Mouse (Mus musculus) forebrain, embryonic 14.5 days (tissue): ENCODE measurements around the gene Abcd1. TPM values are rescaled to one million over a fixed set of nuclear protein-coding genes. Genes with fewer than 3 reads are reported as not detected.

Source experiments
- ATAC-seq: fragments of 200-750 bp; cut with Nextera tagmentation; 2 replicates; pipeline ENCODE4 v1.8.0; 2017; ENCODE audit warnings: mild to moderate bottlenecking, moderate library complexity
- DNase-seq: peaks from one replicate; pipeline ENCODE4 v3.0.0-alpha.2; 2015; ENCODE audit warnings: low spot score
- H3K27ac ChIP-seq: fragments of 300-500 bp; sonication (generic); 2 replicates; pipeline ENCODE4 v1.5.1; 2014; ENCODE audit warnings: low read depth, mild to moderate bottlenecking, control low read depth, low read length, moderate library complexity
- H3K27me3 ChIP-seq: fragments of 300-500 bp; sonication (generic); replicated peaks from 2 replicates; pipeline ENCODE4 v1.6.1; 2014; ENCODE audit warnings: low read length, control low read depth, mixed read lengths; ENCODE audit not compliant: control insufficient read depth, insufficient read depth
- H3K36me3 ChIP-seq: fragments of 300-500 bp; sonication (generic); 2 replicates; pipeline ENCODE4 v1.6.1; 2014; ENCODE audit warnings: low read length, control low read depth; ENCODE audit not compliant: control insufficient read depth, insufficient read depth
- H3K4me1 ChIP-seq: fragments of 300-500 bp; sonication (generic); 2 replicates; pipeline ENCODE4 v1.6.1; 2014; ENCODE audit warnings: antibody characterized with exemption, low read length, control low read depth; ENCODE audit not compliant: control insufficient read depth, insufficient read depth
- H3K4me2 ChIP-seq: fragments of 300-500 bp; sonication (generic); 2 replicates; pipeline ENCODE4 v1.6.1; 2014; ENCODE audit warnings: mild to moderate bottlenecking, control low read depth, low read length
- H3K4me3 ChIP-seq: fragments of 300-500 bp; sonication (generic); 2 replicates; pipeline ENCODE4 v1.5.1; 2014; ENCODE audit warnings: low read depth, low read length, control low read depth
- H3K9ac ChIP-seq: fragments of 300-500 bp; sonication (generic); 2 replicates; pipeline ENCODE4 v1.6.1; 2014; ENCODE audit warnings: mild to moderate bottlenecking, low read length, control low read depth, moderate library complexity
- H3K9me3 ChIP-seq: fragments of 300-500 bp; sonication (generic); replicated peaks from 2 replicates; pipeline ENCODE4 v1.6.1; 2016; ENCODE audit warnings: low read length, control low read depth, mixed read lengths; ENCODE audit not compliant: control insufficient read depth
- WGBS: fragments of 180-500 bp; shearing (Covaris S2); extraction: QIAGEN DNeasy Blood & Tissue Kit; methylation state at CpG from one replicate; pipeline ENCODE4 v1.1.7; 2014; 5-methylcytosine and 5-hydroxymethylcytosine counted together
- polyA plus RNA-seq: library from polyadenylated mRNA; unstranded; fragments of >200 nt; fragmentation: Nextera tagmentation; extraction: Ambion mirVana; gene quantifications from 2 replicates; pipeline ENCODE4 v1.2.1, GENCODE M21; 2014

The Abcd1 gene
- polyA plus RNA-seq: 7.3 and 9.1 TPM in 2 replicates

DNA sequence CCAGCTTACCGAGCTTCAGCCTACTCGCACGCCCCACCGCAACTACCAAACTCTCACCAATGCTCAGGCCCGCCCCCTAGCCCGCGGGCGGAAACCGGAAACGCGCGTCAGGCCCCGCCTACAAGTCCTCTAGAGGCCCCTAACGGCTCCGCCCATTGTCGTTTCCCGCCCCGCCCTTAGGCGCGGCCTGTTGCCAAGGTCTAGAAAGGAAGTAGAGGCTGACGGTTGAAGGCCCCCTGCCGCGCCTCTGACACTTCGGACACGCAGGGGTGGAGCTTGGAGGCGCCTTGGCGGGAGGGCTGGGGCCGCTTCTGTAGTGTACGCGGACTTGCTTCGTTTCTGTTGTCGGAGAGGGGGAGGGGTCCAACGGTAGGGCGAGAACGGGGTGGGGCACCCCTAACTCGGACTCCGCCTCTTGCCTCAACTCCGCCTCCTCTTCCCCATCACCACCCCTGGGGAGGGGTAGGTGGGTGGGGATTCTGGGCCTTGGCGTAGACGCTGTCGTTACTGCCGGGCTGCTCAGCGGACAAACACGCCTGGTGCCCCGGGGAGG is at the start of gene Abcd1, which contains the start of gene Bcap31:
TSS of gene Abcd1 (plus strand) at position 489 of the 553 bp plus-strand sequence.
TSS of gene Bcap31 (minus strand) at position 67 of the 553 bp plus-strand sequence.
- ATAC-seq (peak; percentile 95), DNase-seq (peak; percentile 94)
- Histone ChIP-seq H3K4me3 (peak within 1 kb of the TSS; percentile 44), H3K36me3 (peaks cover 3% of the 10 kb centered on the region; the same call in 1 of the 2 replicates), H3K4me1 (peaks cover 10% of the 10 kb centered on the region; the same call in 1 of the 2 replicates), H3K9me3 (no peaks in the 10 kb centered on the region), H3K27ac (peak within 1 kb of the TSS; percentile 63; the same call in 1 of the 2 replicates), H3K9ac (peak within 1 kb of the TSS; percentile 60), H3K4me2 (peak within 1 kb of the TSS; percentile 64), H3K27me3 (no peaks in the 10 kb centered on the region)
- WGBS: 29% methylated on average over 42 of the region's 45 CpGs

GRCm38 (mm10) chrX:73672031-73672431 is 44.4 kb upstream of the Abcd1 start:
- Histone ChIP-seq H3K4me3 (no peak overlapping the region), H3K4me2 (no peak overlapping the region; the same call in 1 of the 2 replicates), H3K36me3 (no peaks in the 10 kb centered on the region), H3K27me3 (no peaks in the 10 kb centered on the region), H3K27ac (no peak overlapping the region), H3K9me3 (no peaks in the 10 kb centered on the region), H3K4me1 (peaks cover 8% of the 10 kb centered on the region; the same call in 1 of the 2 replicates), H3K9ac (no peak overlapping the region)
- ATAC-seq: peak; percentile 57; the same call in 1 of the 2 replicates
- WGBS: 52% methylated on average over 4 of the region's 4 CpGs
- peak; percentile 67 for DNase-seq

DNA sequence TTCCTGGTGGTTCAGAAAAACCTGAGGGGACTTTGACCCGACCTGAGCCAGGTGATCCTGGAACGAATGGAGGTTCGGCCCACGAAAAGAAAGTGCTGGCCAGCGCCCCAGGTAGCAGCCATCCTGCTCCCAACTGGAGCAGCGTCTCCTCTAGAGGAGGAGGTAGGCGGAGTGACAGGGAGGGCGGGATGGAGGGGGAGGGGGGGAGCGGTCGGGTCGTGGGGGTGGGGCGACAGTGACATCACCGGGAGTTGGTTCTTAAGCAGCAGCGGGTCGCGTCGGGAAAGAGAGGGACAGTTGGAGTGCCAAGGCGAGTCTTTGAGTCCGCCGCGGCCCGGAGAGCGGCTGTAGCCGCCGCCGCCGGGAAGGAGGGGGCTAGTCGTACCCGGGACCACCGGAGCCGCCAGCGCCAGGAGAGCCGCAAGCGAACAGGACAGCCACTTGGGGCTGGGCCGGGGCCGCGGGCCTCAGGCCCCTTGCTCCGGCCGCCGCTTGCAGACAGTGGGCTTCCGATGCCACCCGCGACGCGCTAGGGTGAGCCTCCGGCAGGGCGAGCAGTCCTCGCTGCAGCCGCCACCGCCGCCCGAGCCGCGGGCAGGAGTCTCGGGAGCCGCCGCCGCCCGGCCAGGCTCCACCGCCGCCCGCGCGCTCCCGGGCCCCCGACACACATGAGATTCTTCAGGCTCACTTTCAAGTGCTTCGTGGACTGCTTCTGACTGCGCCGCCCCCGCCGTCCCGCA is 43.3 kb upstream of the Abcd1 start, which contains the start of gene Slc6a8:
TSS of gene Slc6a8 (plus strand) at position 272 of the 740 bp plus-strand sequence.
- no peaks in the 10 kb centered on the region for H3K9me3 ChIP-seq
- H3K27ac ChIP-seq: peak within 1 kb of the TSS; percentile 66
- peak; percentile 83 for ATAC-seq
- WGBS: 20% methylated on average over 54 of the region's 72 CpGs
- H3K36me3 ChIP-seq: peaks cover 4% of the 10 kb centered on the region; the same call in 1 of the 2 replicates
- peaks cover 8% of the 10 kb centered on the region; the same call in 1 of the 2 replicates for H3K4me1 ChIP-seq
- peak within 1 kb of the TSS; percentile 53 for H3K4me3 ChIP-seq
- peak; percentile 78 for DNase-seq
- H3K9ac ChIP-seq: peak within 1 kb of the TSS; percentile 75
- H3K27me3 ChIP-seq: no peaks in the 10 kb centered on the region
- H3K4me2 ChIP-seq: peak within 1 kb of the TSS; percentile 60

DNA sequence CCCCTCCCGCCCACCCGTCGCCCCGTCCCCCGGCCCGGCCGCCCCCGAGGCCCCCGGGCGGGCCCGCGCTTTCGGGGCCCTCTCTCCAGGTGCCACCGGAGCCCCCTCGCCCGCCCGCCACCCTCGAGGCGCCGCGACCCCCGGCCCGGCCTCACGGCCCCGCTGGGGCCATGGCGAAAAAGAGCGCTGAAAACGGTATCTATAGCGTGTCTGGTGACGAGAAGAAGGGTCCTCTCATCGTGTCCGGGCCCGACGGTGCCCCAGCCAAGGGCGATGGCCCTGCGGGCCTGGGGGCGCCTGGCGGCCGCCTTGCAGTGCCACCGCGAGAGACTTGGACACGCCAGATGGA is 42.8 kb upstream of the Abcd1 start:
- H3K9ac ChIP-seq: peak overlapping the region; percentile 75
- H3K36me3 ChIP-seq: peaks cover 7% of the 10 kb centered on the region; the same call in 1 of the 2 replicates
- H3K9me3 ChIP-seq: no peaks in the 10 kb centered on the region
- H3K4me1 ChIP-seq: peaks cover 8% of the 10 kb centered on the region; the same call in 1 of the 2 replicates
- H3K27ac ChIP-seq: peak overlapping the region; percentile 66; the same call in 1 of the 2 replicates
- ATAC-seq: peak; percentile 4; the same call in 1 of the 2 replicates
- H3K27me3 ChIP-seq: no peaks in the 10 kb centered on the region
- DNase-seq: no peak
- peak overlapping the region; percentile 53 for H3K4me3 ChIP-seq
- H3K4me2 ChIP-seq: peak overlapping the region; percentile 60
- WGBS: 33% methylated on average over 27 of the region's 42 CpGs

- ATAC-seq: peak; percentile 32
- WGBS: 34% methylated on average over 20 of the region's 20 CpGs
- H3K4me3 ChIP-seq: peak overlapping the region; percentile 53
- no peak overlapping the region for H3K27ac ChIP-seq
- peaks cover 8% of the 10 kb centered on the region; the same call in 1 of the 2 replicates for H3K4me1 ChIP-seq
- H3K4me2 ChIP-seq: peak overlapping the region; percentile 60
- H3K9ac ChIP-seq: peak overlapping the region; percentile 75
- H3K36me3 ChIP-seq: peaks cover 11% of the 10 kb centered on the region; the same call in 1 of the 2 replicates
- H3K27me3 ChIP-seq: no peaks in the 10 kb centered on the region
- no peaks in the 10 kb centered on the region for H3K9me3 ChIP-seq
- no peak for DNase-seq
Measured at GRCm38 (mm10) chrX:73673968-73674661, 42.3 kb upstream of the Abcd1 start.

- Histone ChIP-seq H3K36me3 (peaks cover 18% of the 10 kb centered on the region; the same call in 1 of the 2 replicates), H3K9me3 (no peaks in the 10 kb centered on the region), H3K9ac (peak overlapping the region; percentile 75; the same call in 1 of the 2 replicates), H3K27ac (no peak overlapping the region), H3K4me2 (peak overlapping the region; percentile 60), H3K4me1 (peaks cover 8% of the 10 kb centered on the region; the same call in 1 of the 2 replicates), H3K27me3 (no peaks in the 10 kb centered on the region), H3K4me3 (no peak overlapping the region; the same call in 1 of the 2 replicates)
- ATAC-seq (no peak), DNase-seq (no peak)
- WGBS: 77% methylated on average over 2 of the region's 2 CpGs
Measured at GRCm38 (mm10) chrX:73675231-73675630, 41.2 kb upstream of the Abcd1 start.

DNA sequence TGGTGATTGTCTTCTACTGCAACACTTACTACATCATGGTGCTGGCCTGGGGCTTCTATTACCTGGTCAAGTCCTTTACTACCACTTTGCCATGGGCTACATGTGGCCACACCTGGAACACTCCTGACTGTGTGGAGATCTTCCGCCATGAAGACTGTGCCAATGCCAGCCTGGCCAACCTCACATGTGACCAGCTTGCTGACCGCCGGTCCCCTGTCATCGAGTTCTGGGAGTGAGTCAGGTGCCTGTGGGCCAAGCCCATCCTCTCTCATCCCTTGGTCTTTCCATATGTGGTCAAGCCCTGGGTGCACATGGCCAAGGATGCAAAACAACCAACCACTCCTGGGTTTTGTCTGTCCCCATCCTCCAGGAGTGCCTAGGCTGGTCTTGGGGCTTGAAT is 39.7 kb upstream of the Abcd1 start:
- no peak for ATAC-seq
- Histone ChIP-seq H3K36me3 (peaks cover 27% of the 10 kb centered on the region; the same call in 1 of the 2 replicates), H3K27ac (no peak overlapping the region), H3K9me3 (no peaks in the 10 kb centered on the region), H3K27me3 (no peaks in the 10 kb centered on the region), H3K9ac (no peak overlapping the region), H3K4me3 (no peak overlapping the region), H3K4me1 (peaks cover 8% of the 10 kb centered on the region; the same call in 1 of the 2 replicates), H3K4me2 (no peak overlapping the region)
- 93% methylated on average over 4 of the region's 4 CpGs for WGBS
- DNase-seq: no peak

DNA sequence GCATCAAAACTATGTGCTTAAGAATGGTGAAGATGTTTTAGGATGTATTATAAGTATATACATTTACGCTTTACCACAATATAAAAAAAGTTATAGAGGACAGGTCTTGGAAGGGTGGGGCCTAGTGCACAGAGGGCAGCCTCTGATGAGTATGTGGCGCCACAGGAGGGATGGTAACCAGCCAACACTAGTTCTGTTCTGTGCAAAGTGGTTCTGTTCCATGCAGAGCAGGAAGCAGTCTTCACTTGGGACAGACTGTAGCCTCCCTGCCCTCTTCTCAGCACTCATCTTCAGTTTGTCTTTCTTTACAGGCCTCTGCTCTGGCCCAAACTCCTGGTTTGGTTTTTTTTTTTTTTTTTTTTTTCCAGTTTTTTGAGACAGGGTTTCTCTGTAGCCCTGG is 32.2 kb upstream of the Abcd1 start:
- Histone ChIP-seq H3K4me1 (no peaks in the 10 kb centered on the region), H3K27me3 (no peaks in the 10 kb centered on the region), H3K27ac (no peak overlapping the region), H3K4me2 (no peak overlapping the region), H3K9ac (no peak overlapping the region), H3K9me3 (no peaks in the 10 kb centered on the region), H3K36me3 (peaks cover 66% of the 10 kb centered on the region), H3K4me3 (no peak overlapping the region)
- no peak for ATAC-seq
- WGBS: 77% methylated on average over 2 of the region's 2 CpGs
- DNase-seq: no peak
